Mouse (Mus musculus): Measurements from ENCODE around the gene Zswim2. TPM values are rescaled to one million over a fixed set of nuclear protein-coding genes. Genes with fewer than 3 reads are reported as not detected.

The Zswim2 gene
- polyA plus RNA-seq, 1 experiment = not detected

Other genes starting within 250 kb of the Zswim2 start
- gene Itgav, start 216.8 kb downstream of the Zswim2 start, polyA plus RNA-seq (2012; ENCODE audit: insufficient read depth, insufficient read length, missing spikeins) = 25.3 and 29.7 TPM in 2 replicates
- 0.21 and 0.55 TPM in 2 replicates for gene Fam171b, start 128.6 kb downstream of the Zswim2 start, polyA plus RNA-seq (2012; ENCODE audit: insufficient read depth, insufficient read length, missing spikeins)
- gene Gm13698, start 14.5 kb upstream of the Zswim2 start, polyA plus RNA-seq (2012; ENCODE audit: insufficient read depth, insufficient read length, missing spikeins) = not detected in 2 replicates
- not detected in 2 replicates for gene Gm13693, start 20.3 kb upstream of the Zswim2 start, polyA plus RNA-seq (2012; ENCODE audit: insufficient read depth, insufficient read length, missing spikeins)
- 0.67 TPM in 1 of 2 replicates, not detected in the other for gene Gm13695, start 26.1 kb upstream of the Zswim2 start, polyA plus RNA-seq (2012; ENCODE audit: insufficient read depth, insufficient read length, missing spikeins)
- not detected in 2 replicates for gene Gm13696, start 31.9 kb upstream of the Zswim2 start, polyA plus RNA-seq (2012; ENCODE audit: insufficient read depth, insufficient read length, missing spikeins)
- not detected in 2 replicates for gene Gm13694, start 37.7 kb upstream of the Zswim2 start, polyA plus RNA-seq (2012; ENCODE audit: insufficient read depth, insufficient read length, missing spikeins)
- not detected in 2 replicates for gene Gm13697, start 43.5 kb upstream of the Zswim2 start, polyA plus RNA-seq (2012; ENCODE audit: insufficient read depth, insufficient read length, missing spikeins)
- gene Gm13691, start 49.3 kb upstream of the Zswim2 start, polyA plus RNA-seq (2012; ENCODE audit: insufficient read depth, insufficient read length, missing spikeins) = not detected in 2 replicates